In the genomic region with DNA sequence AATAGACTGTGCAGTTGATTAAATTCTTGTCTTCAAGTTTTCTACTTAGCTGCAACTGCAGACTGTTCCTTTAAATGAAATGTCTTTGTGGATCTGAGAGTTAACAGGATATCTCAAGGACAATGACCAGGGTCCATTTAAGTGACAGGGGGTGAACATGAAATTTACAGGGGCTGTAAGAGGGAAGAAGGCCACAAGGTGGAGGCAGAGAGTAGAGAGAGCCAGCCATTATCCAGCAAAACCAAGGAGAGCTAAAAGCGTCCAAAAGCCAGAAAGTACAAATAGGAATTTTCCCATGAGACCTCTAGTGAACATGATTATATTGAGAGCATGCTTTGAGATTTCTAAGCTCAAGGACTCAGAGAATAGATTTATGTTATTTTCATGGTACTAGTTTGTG, we compare ENCODE assay signal across 9 mouse cellular contexts.
A peak's percentile ranks its signal among the peaks of the same experiment; 100 is the strongest.
DNase-seq lines count a peak whose midpoint lies in the region; ATAC-seq lines count a peak whose summit lies in the region.
"Had no signal": no experiment of that assay in that cellular context is flagged by ENCODE, and none has a peak within 500 bp of the region (broad histone marks: within the 10 kb centered on the region; RNA-seq: fewer than 3 reads in every experiment).

No protein-coding gene starts in this region.

- H3K27ac ChIP-seq in kidney, embryonic 14.5 days (ENCODE audit: low read depth, low read length): no peak overlapping the region
- H3K27ac ChIP-seq in embryonic facial prominence, embryonic 14.5 days (replicated peaks; ENCODE audit: low read depth, low read length): no peak overlapping the region
- H3K27ac ChIP-seq: embryonic facial prominence, embryonic 12.5 days had no signal

- H3K4me3 ChIP-seq in kidney, embryonic 14.5 days (ENCODE audit: low read length): no peak overlapping the region
- H3K4me3 ChIP-seq in embryonic facial prominence, embryonic 14.5 days (ENCODE audit: low read depth, low read length): no peak overlapping the region
- H3K4me3 ChIP-seq: embryonic facial prominence, embryonic 12.5 days had no signal

- H3K4me2 ChIP-seq in kidney, embryonic 14.5 days (replicated peaks; ENCODE audit: low read depth, low read length): no peak overlapping the region
- H3K4me2 ChIP-seq in embryonic facial prominence, embryonic 14.5 days (ENCODE audit: low read depth, low read length): no peak overlapping the region
- H3K4me2 ChIP-seq: embryonic facial prominence, embryonic 12.5 days had no signal

- H3K4me1 ChIP-seq in kidney, embryonic 14.5 days (ENCODE audit: control insufficient read depth, insufficient read depth, low read length): no peaks in the 10 kb centered on the region
- H3K4me1 ChIP-seq in embryonic facial prominence, embryonic 14.5 days (ENCODE audit: control insufficient read depth, insufficient read depth, low read length): no peaks in the 10 kb centered on the region
- H3K4me1 ChIP-seq: embryonic facial prominence, embryonic 12.5 days had no signal

- no peak overlapping the region for H3K9ac ChIP-seq in kidney, embryonic 14.5 days (ENCODE audit: low read depth, low read length)
- no peak overlapping the region for H3K9ac ChIP-seq in embryonic facial prominence, embryonic 14.5 days (ENCODE audit: low read depth, low read length)
- H3K9ac ChIP-seq: embryonic facial prominence, embryonic 12.5 days had no signal

- 9% methylated on average over 1 of the region's 1 CpGs for WGBS in kidney, embryonic 14.5 days
- 0% methylated on average over 1 of the region's 1 CpGs for WGBS in embryonic facial prominence, embryonic 14.5 days

- peak; percentile 16 for DNase-seq in kidney, adult 18-20 months
- DNase-seq in A20 (ENCODE audit: low read depth, low spot score) (peak; percentile 39), MN1 (ENCODE audit: low spot score) (peak; percentile 43)
- DNase-seq in embryonic facial prominence, embryonic 14.5 days (ENCODE audit: low spot score): peak; percentile 59
- peak; percentile 65 to 67 for DNase-seq in kidney, postnatal 4 days
- peak; percentile 30 for DNase-seq in retina, postnatal 7 days (ENCODE audit: low read depth, low spot score)
- DNase-seq in urinary bladder, adult 2 months (ENCODE audit: low spot score): no peak

- ATAC-seq in kidney, embryonic 14.5 days (ENCODE audit: low FRiP score, low TSS enrichment): no peak
- ATAC-seq in embryonic facial prominence, embryonic 14.5 days (ENCODE audit: low read depth): no peak

- no peaks in the 10 kb centered on the region for H3K36me3 ChIP-seq in kidney, embryonic 14.5 days (ENCODE audit: control insufficient read depth, insufficient read depth, low read length)
- H3K36me3 ChIP-seq in embryonic facial prominence, embryonic 14.5 days (ENCODE audit: control insufficient read depth, insufficient read depth, low read length): no peaks in the 10 kb centered on the region
- H3K36me3 ChIP-seq: embryonic facial prominence, embryonic 12.5 days had no signal

- no peaks in the 10 kb centered on the region for H3K9me3 ChIP-seq in kidney, embryonic 14.5 days (ENCODE audit: control insufficient read depth, low read length)
- no peaks in the 10 kb centered on the region for H3K9me3 ChIP-seq in embryonic facial prominence, embryonic 14.5 days (ENCODE audit: control insufficient read depth, low read length)
- H3K9me3 ChIP-seq: embryonic facial prominence, embryonic 12.5 days had no signal

- H3K27me3 ChIP-seq in kidney, embryonic 14.5 days (ENCODE audit: control insufficient read depth, insufficient read depth, low read length): no peaks in the 10 kb centered on the region
- H3K27me3 ChIP-seq in embryonic facial prominence, embryonic 14.5 days (replicated peaks; ENCODE audit: control insufficient read depth, insufficient read depth, low read length): no peaks in the 10 kb centered on the region
- H3K27me3 ChIP-seq: embryonic facial prominence, embryonic 12.5 days had no signal
